Mouse (Mus musculus): ENCODE results near the gene Poll.
"Not testable (repeated sequence)": the region's sequence is repeated elsewhere in the genome, so short reads cannot be mapped to it uniquely, and the experiment has no call there.

Poll gene

GRCm38 (mm10) chr19:45577141-45577750, 16.9 kb upstream of the Poll start:
- DNase-seq (ENCODE audit: low spot score), result no peak

GRCm38 (mm10) chr19:45575632-45576001, 15.3 kb upstream of the Poll start:
- no peak for DNase-seq (ENCODE audit: low spot score)

- DNase-seq (ENCODE audit: low spot score), result no peak
Measured at GRCm38 (mm10) chr19:45574941-45575631, 14.8 kb upstream of the Poll start.

GRCm38 (mm10) chr19:45574339-45574898, 14.1 kb upstream of the Poll start:
- DNase-seq (ENCODE audit: low spot score), result no peak

GRCm38 (mm10) chr19:45573861-45574267, 13.5 kb upstream of the Poll start:
- peak; percentile 72 for DNase-seq (ENCODE audit: low spot score)

GRCm38 (mm10) chr19:45573033-45573432, 12.7 kb upstream of the Poll start:
- no peak for DNase-seq (ENCODE audit: low spot score)

- no peak for DNase-seq (ENCODE audit: low spot score)
Measured at GRCm38 (mm10) chr19:45567367-45567766, 7.0 kb upstream of the Poll start.

- DNase-seq (ENCODE audit: low spot score), result no peak
Measured at GRCm38 (mm10) chr19:45565925-45566715, 5.8 kb upstream of the Poll start.

- DNase-seq (ENCODE audit: low spot score), result no peak
Measured at GRCm38 (mm10) chr19:45554136-45554535, 6.2 kb downstream of the Poll start.

GRCm38 (mm10) chr19:45552187-45552586, 8.1 kb downstream of the Poll start:
- no peak for DNase-seq (ENCODE audit: low spot score)

GRCm38 (mm10) chr19:45549948-45550347, 10.4 kb downstream of the Poll start:
- no peak for DNase-seq (ENCODE audit: low spot score)

GRCm38 (mm10) chr19:45549128-45549915, 11.0 kb downstream of the Poll start:
- no peak for DNase-seq (ENCODE audit: low spot score)

GRCm38 (mm10) chr19:45548196-45548595, 12.1 kb downstream of the Poll start:
- DNase-seq (ENCODE audit: low spot score), result not testable (repeated sequence)

- DNase-seq (ENCODE audit: low spot score), result peak; percentile 78
Measured at GRCm38 (mm10) chr19:45544925-45545321, 15.4 kb downstream of the Poll start.

- DNase-seq (ENCODE audit: low spot score), result no peak
Measured at GRCm38 (mm10) chr19:45544152-45544924, 16.0 kb downstream of the Poll start.

GRCm38 (mm10) chr19:45542061-45542460, 18.3 kb downstream of the Poll start:
- no peak for DNase-seq (ENCODE audit: low spot score)

GRCm38 (mm10) chr19:45541409-45542041, 18.8 kb downstream of the Poll start:
- no peak for DNase-seq (ENCODE audit: low spot score)

GRCm38 (mm10) chr19:45540657-45541408, 19.5 kb downstream of the Poll start:
- DNase-seq (ENCODE audit: low spot score), result no peak

GRCm38 (mm10) chr19:45537505-45537904, 22.8 kb downstream of the Poll start:
- peak; percentile 40 for DNase-seq (ENCODE audit: low spot score)

- no peak for DNase-seq (ENCODE audit: low spot score)
Measured at GRCm38 (mm10) chr19:45535929-45536328, 24.4 kb downstream of the Poll start.

Data from urinary bladder, postnatal 25 days (tissue).